ENCODE assay signal across 8 mouse cellular contexts in genomic region chr1:119837035-119837751, GRCm38 (mm10). TPM values are rescaled to one million over a fixed set of nuclear protein-coding genes. Genes with fewer than 3 reads are reported as not detected.
A peak's percentile ranks its signal among the peaks of the same experiment; 100 is the strongest.
DNase-seq lines count a peak whose midpoint lies in the region; ATAC-seq and TF ChIP-seq lines count a peak whose summit lies in the region.

TSS of gene Ptpn4 (minus strand) at chr1:119837613.

- peak; percentile 98 to 99 for DNase-seq in CD8-positive naive resting alpha-beta T cell, adult 2 months (ENCODE audit: low read depth in 2 of 2, low spot score in 2 of 2)
- DNase-seq in c-Kit-positive CD71-negative TER-119-negative erythroid progenitor cells, embryonic 14.5 days (ENCODE audit: low read depth) = peak; percentile 88
- DNase-seq in forebrain, embryonic 10.5 days (ENCODE audit: extremely low spot score, low spot score) = peak; percentile 99
- DNase-seq in kidney, postnatal 25 days = peak; percentile 99
- DNase-seq in liver, embryonic 14.5 days (ENCODE audit: low read depth in 3 of 3, low spot score in 3 of 3) = peak; percentile 90 to 93 (median 91)
- peak; percentile 99 for DNase-seq in neural tube, embryonic 11.5 days (ENCODE audit: low spot score)
- DNase-seq in stomach, postnatal 0 days (ENCODE audit: low spot score) = peak; percentile 99

- no peak for TF ChIP-seq CTCF in liver, embryonic 14.5 days (IDR thresholded peaks at IDR 0.05; ENCODE audit: low read depth)
- TF ChIP-seq CTCF in stomach, postnatal 0 days (IDR thresholded peaks at IDR 0.05; ENCODE audit: low read depth) = peak; percentile 7; the same call in 1 of the 2 replicates

- H3K36me3 ChIP-seq in forebrain, embryonic 10.5 days (replicated peaks) = no peaks in the 10 kb centered on the region
- no peaks in the 10 kb centered on the region for H3K36me3 ChIP-seq in heart, embryonic 15.5 days
- no peaks in the 10 kb centered on the region for H3K36me3 ChIP-seq in liver, embryonic 14.5 days (replicated peaks; ENCODE audit: control insufficient read depth, insufficient read depth, low read depth)
- H3K36me3 ChIP-seq in neural tube, embryonic 11.5 days (ENCODE audit: control insufficient read depth, insufficient read depth, low read length) = no peaks in the 10 kb centered on the region
- no peaks in the 10 kb centered on the region for H3K36me3 ChIP-seq in stomach, postnatal 0 days (ENCODE audit: control insufficient read depth, insufficient read depth, low read length)

- H3K9me3 ChIP-seq in forebrain, embryonic 10.5 days = no peaks in the 10 kb centered on the region
- H3K9me3 ChIP-seq in heart, embryonic 15.5 days (replicated peaks) = no peaks in the 10 kb centered on the region
- H3K9me3 ChIP-seq in liver, embryonic 14.5 days (ENCODE audit: control insufficient read depth, low read length) = no peaks in the 10 kb centered on the region
- no peaks in the 10 kb centered on the region for H3K9me3 ChIP-seq in neural tube, embryonic 11.5 days (ENCODE audit: control insufficient read depth, low read length)
- no peaks in the 10 kb centered on the region for H3K9me3 ChIP-seq in stomach, postnatal 0 days (ENCODE audit: control insufficient read depth, low read length)

- peak within 1 kb of the TSS; percentile 98 for H3K27ac ChIP-seq in forebrain, embryonic 10.5 days
- H3K27ac ChIP-seq in heart, embryonic 15.5 days = peak within 1 kb of the TSS; percentile 91
- peak within 1 kb of the TSS; percentile 79 for H3K27ac ChIP-seq in liver, embryonic 14.5 days
- peak within 1 kb of the TSS; percentile 93 for H3K27ac ChIP-seq in neural tube, embryonic 11.5 days (ENCODE audit: low read depth, low read length)
- H3K27ac ChIP-seq in stomach, postnatal 0 days (replicated peaks) = peak within 1 kb of the TSS; percentile 86

- no peaks in the 10 kb centered on the region for H3K27me3 ChIP-seq in forebrain, embryonic 10.5 days (ENCODE audit: poor library complexity, severe bottlenecking)
- no peaks in the 10 kb centered on the region for H3K27me3 ChIP-seq in heart, embryonic 15.5 days
- H3K27me3 ChIP-seq in liver, embryonic 14.5 days (ENCODE audit: control insufficient read depth, insufficient read depth, low read length) = no peaks in the 10 kb centered on the region
- H3K27me3 ChIP-seq in neural tube, embryonic 11.5 days (ENCODE audit: control insufficient read depth, insufficient read depth, low read length) = no peaks in the 10 kb centered on the region
- no peaks in the 10 kb centered on the region for H3K27me3 ChIP-seq in stomach, postnatal 0 days (ENCODE audit: control insufficient read depth, insufficient read depth, low read length)

- peak; percentile 73 for TF ChIP-seq EP300 in liver, embryonic 14.5 days (IDR thresholded peaks at IDR 0.05; ENCODE audit: low read depth)
- peak; percentile 96 for TF ChIP-seq EP300 in stomach, postnatal 0 days (optimal IDR thresholded peaks at IDR 0.05)

- H3K4me3 ChIP-seq in forebrain, embryonic 10.5 days = peak within 1 kb of the TSS; percentile 90
- peak within 1 kb of the TSS; percentile 87 for H3K4me3 ChIP-seq in heart, embryonic 15.5 days
- H3K4me3 ChIP-seq in liver, embryonic 14.5 days (ENCODE audit: insufficient read depth in 1 of 2, low read depth in 2 of 2, low read length in 2 of 2) = peak within 1 kb of the TSS; percentile 79 to 92
- peak within 1 kb of the TSS; percentile 87 for H3K4me3 ChIP-seq in neural tube, embryonic 11.5 days (ENCODE audit: low read depth, low read length)
- peak within 1 kb of the TSS; percentile 85 for H3K4me3 ChIP-seq in stomach, postnatal 0 days (ENCODE audit: low read depth, low read length)

- under 1% methylated on average over 79 of the region's 79 CpGs for WGBS in forebrain, embryonic 10.5 days
- WGBS in heart, embryonic 15.5 days = under 1% methylated on average over 79 of the region's 79 CpGs
- under 1% methylated on average over 74 of the region's 79 CpGs for WGBS in liver, embryonic 14.5 days (ENCODE audit: insufficient replicate concordance)
- WGBS in neural tube, embryonic 11.5 days = under 1% methylated on average over 76 of the region's 79 CpGs
- whole genome bisulfite sequencing in stomach, postnatal 0 days = 0% methylated on average over 73 of the region's 79 CpGs

- peak; percentile 99 for ATAC-seq in heart, embryonic 15.5 days (replicated peaks; ENCODE audit: insufficient number of reproducible peaks, insufficient read depth, low FRiP score, low read depth)
- ATAC-seq in liver, embryonic 14.5 days (ENCODE audit: insufficient read depth) = peak; percentile 99
- peak; percentile 99 for ATAC-seq in neural tube, embryonic 11.5 days (ENCODE audit: insufficient read depth, low FRiP score, low TSS enrichment)
- peak; percentile 100 for ATAC-seq in stomach, postnatal 0 days (ENCODE audit: low FRiP score, low TSS enrichment)

- peaks cover 26% of the 10 kb centered on the region for H3K4me1 ChIP-seq in forebrain, embryonic 10.5 days
- peaks cover 6% of the 10 kb centered on the region for H3K4me1 ChIP-seq in heart, embryonic 15.5 days (replicated peaks)
- peaks cover 10% of the 10 kb centered on the region in 2 experiments for H3K4me1 ChIP-seq in liver, embryonic 14.5 days (replicated peaks; ENCODE audit: control insufficient read depth in 2 of 2, insufficient read depth in 2 of 2, low read length in 1 of 2)
- peaks cover 7% of the 10 kb centered on the region; the same call in 1 of the 2 replicates for H3K4me1 ChIP-seq in neural tube, embryonic 11.5 days (ENCODE audit: control insufficient read depth, insufficient read depth, low read length)
- H3K4me1 ChIP-seq in stomach, postnatal 0 days (replicated peaks; ENCODE audit: control insufficient read depth, insufficient read depth) = no peaks in the 10 kb centered on the region

- H3K9ac ChIP-seq in heart, embryonic 15.5 days = peak within 1 kb of the TSS; percentile 87
- peak within 1 kb of the TSS; percentile 84 for H3K9ac ChIP-seq in liver, embryonic 14.5 days (replicated peaks)
- peak within 1 kb of the TSS; percentile 93 for H3K9ac ChIP-seq in neural tube, embryonic 11.5 days (ENCODE audit: low read length)
- H3K9ac ChIP-seq in stomach, postnatal 0 days (ENCODE audit: low read length) = peak within 1 kb of the TSS; percentile 86

- peak within 1 kb of the TSS; percentile 75 for H3K4me2 ChIP-seq in heart, embryonic 15.5 days
- H3K4me2 ChIP-seq in liver, embryonic 14.5 days (ENCODE audit: low read depth) = peak within 1 kb of the TSS; percentile 93
- H3K4me2 ChIP-seq in neural tube, embryonic 11.5 days (ENCODE audit: low read depth) = peak within 1 kb of the TSS; percentile 52
- H3K4me2 ChIP-seq in stomach, postnatal 0 days (replicated peaks; ENCODE audit: low read depth) = peak within 1 kb of the TSS; percentile 69

RNA-seq across cellular contexts. Expression of gene Ptpn4, which starts in this region (rescaled TPM):
- 7.6 and 8.2 TPM in 2 replicates for polyA plus RNA-seq in forebrain, embryonic 10.5 days (2016; fragmentation: Nextera tagmentation; extraction: Ambion mirVana)
- polyA plus RNA-seq in heart, embryonic 15.5 days (2015; fragmentation: Nextera tagmentation; extraction: Ambion mirVana) = 4.2 and 5.6 TPM in 2 replicates
- polyA plus RNA-seq in liver, embryonic 14.5 days (2012; rRNA removed) = 0.91 and 1.2 TPM in 2 replicates
- polyA plus RNA-seq in liver, embryonic 14.5 days (2014; fragmentation: Nextera tagmentation; extraction: Ambion mirVana) = 1.8 and 2.2 TPM in 2 replicates
- polyA plus RNA-seq in neural tube, embryonic 11.5 days (2014; fragmentation: Nextera tagmentation; extraction: Ambion mirVana) = 13.0 and 14.9 TPM in 2 replicates
- 2.6 and 2.9 TPM in 2 replicates for polyA plus RNA-seq in stomach, postnatal 0 days (2015; fragmentation: Nextera tagmentation; extraction: Ambion mirVana)

Comparison
In these comparisons a context has a peak if more than half of its experiments do, and no peak if none do; other contexts are left out.
1. Peak in every context shown above with its lines: DNase-seq, ATAC-seq, H3K4me3 ChIP-seq and H3K27ac ChIP-seq.